Mouse (Mus musculus): ENCODE measurements around the gene Rad51b. TPM values are rescaled to one million over a fixed set of nuclear protein-coding genes. Genes with fewer than 3 reads are reported as not detected.

The Rad51b gene
- total and polyA plus RNA-seq, 3 experiments: 6.5 to 8.6 (median 8.5) TPM

- in situ Hi-C loops (cut with MboI; ENCODE audit: low pct_ligation_motif_present, low pct_unique_long_range_greater_than_20kb, low sequenced_read_pairs): no loop called here
- H3K79me2 ChIP-seq (replicated peaks; ENCODE audit: control insufficient read depth, extremely low read depth, insufficient read depth, poor library complexity, severe bottlenecking): no peaks in the 10 kb centered on the region
- TF ChIP-seq CHD1 (IDR thresholded peaks at IDR 0.05; ENCODE audit: low read depth, low read length) (no peak), SIN3A (IDR thresholded peaks at IDR 0.05; ENCODE audit: low read length) (no peak), PAX5 (IDR thresholded peaks at IDR 0.05; ENCODE audit: low read length) (no peak), RCOR1 (conservative IDR thresholded peaks at IDR 0.05; ENCODE audit: low read depth, low read length) (no peak), HCFC1 (IDR thresholded peaks at IDR 0.05; ENCODE audit: low read depth, low read length) (no peak), USF2 (conservative IDR thresholded peaks at IDR 0.05; ENCODE audit: low read depth, low read length) (no peak), POLR2A (IDR thresholded peaks at IDR 0.05; ENCODE audit: low read depth, low read length) (no peak), MAZ (IDR thresholded peaks at IDR 0.05; ENCODE audit: low read depth, low read length) (no peak), ZC3H11A (IDR thresholded peaks at IDR 0.05; ENCODE audit: low read depth, low read length) (no peak), EP300 (IDR thresholded peaks at IDR 0.05; ENCODE audit: low read length) (no peak), ELF1 (IDR thresholded peaks at IDR 0.05; ENCODE audit: low read depth, low read length) (no peak), CTCF (conservative IDR thresholded peaks at IDR 0.05 in 1 of 2, IDR thresholded peaks at IDR 0.05 in 1 of 2; ENCODE audit: low read depth in 2 of 2, low read length in 2 of 2) (no peak), SMC3 (IDR thresholded peaks at IDR 0.05; ENCODE audit: low read depth, low read length) (no peak), UBTF (IDR thresholded peaks at IDR 0.05; ENCODE audit: low read depth, low read length) (no peak), BHLHE40 (IDR thresholded peaks at IDR 0.05; ENCODE audit: low read depth, low read length) (no peak), IRF4 (IDR thresholded peaks at IDR 0.05; ENCODE audit: low read depth, low read length) (no peak), MXI1 (IDR thresholded peaks at IDR 0.05; ENCODE audit: low read depth, low read length) (no peak), ZKSCAN1 (IDR thresholded peaks at IDR 0.05; ENCODE audit: borderline replicate concordance, low read depth, low read length) (no peak), TCF12 (IDR thresholded peaks at IDR 0.05; ENCODE audit: low read depth, low read length) (no peak), GABPA (IDR thresholded peaks at IDR 0.05; ENCODE audit: insufficient replicate concordance, low read depth, low read length) (no peak)
- H3K27ac ChIP-seq (ENCODE audit: insufficient read depth, low read depth): no peak overlapping the region
- H3K4me3 ChIP-seq (replicated peaks in 1 of 3; ENCODE audit: low read depth in 2 of 3, low read length in 2 of 3, poor library complexity in 1 of 3): no peak overlapping the region
- H3K9me3 ChIP-seq (replicated peaks; ENCODE audit: low read length): peaks cover 3% of the 10 kb centered on the region
- no peak overlapping the region for H3K4me2 ChIP-seq (ENCODE audit: insufficient read depth, low read depth, poor library complexity, severe bottlenecking)
- no peak for DNase-seq (ENCODE audit: extremely low read depth)
- no peak overlapping the region for H3K9ac ChIP-seq (ENCODE audit: insufficient read depth, low read depth)
- H3K27me3 ChIP-seq (replicated peaks): no peaks in the 10 kb centered on the region
- dilution Hi-C loops (cut with MboI; ENCODE audit: extremely low pct_ligation_motif_present, extremely low pct_unique_long_range_greater_than_20kb, low sequenced_read_pairs): no loop called here
- peaks cover 0 to 13% of the 10 kb centered on the region in 2 experiments; a peak in 2 of 4 replicates for H3K4me1 ChIP-seq (ENCODE audit: control insufficient read depth in 1 of 2, insufficient read depth in 2 of 2)
- peaks cover 0 to 2% of the 10 kb centered on the region in 2 experiments for H3K36me3 ChIP-seq (replicated peaks in 1 of 2; ENCODE audit: control insufficient read depth in 1 of 2, insufficient read depth in 1 of 2, low read length in 1 of 2)
Measured at GRCm38 (mm10) chr12:79771741-79772140, 474.7 kb downstream of the Rad51b start.

- no peak overlapping the region for H3K4me3 ChIP-seq (replicated peaks in 1 of 3; ENCODE audit: low read depth in 2 of 3, low read length in 2 of 3, poor library complexity in 1 of 3)
- dilution Hi-C loops (cut with MboI; ENCODE audit: extremely low pct_ligation_motif_present, extremely low pct_unique_long_range_greater_than_20kb, low sequenced_read_pairs): no loop called here
- TF ChIP-seq KAT2A (IDR thresholded peaks at IDR 0.05; ENCODE audit: insufficient replicate concordance, low read length) (no peak), MAZ (IDR thresholded peaks at IDR 0.05; ENCODE audit: low read depth, low read length) (no peak), USF1 (IDR thresholded peaks at IDR 0.05; ENCODE audit: low read depth, low read length) (no peak), CTCF (conservative IDR thresholded peaks at IDR 0.05 in 1 of 2, IDR thresholded peaks at IDR 0.05 in 1 of 2; ENCODE audit: low read depth in 2 of 2, low read length in 2 of 2) (no peak), USF2 (conservative IDR thresholded peaks at IDR 0.05; ENCODE audit: low read depth, low read length) (no peak), ETS1 (conservative IDR thresholded peaks at IDR 0.05; ENCODE audit: low read depth, low read length) (no peak), MAFK (IDR thresholded peaks at IDR 0.05; ENCODE audit: insufficient replicate concordance, low read length) (no peak), NRF1 (IDR thresholded peaks at IDR 0.05; ENCODE audit: low read depth, low read length) (no peak), EP300 (IDR thresholded peaks at IDR 0.05; ENCODE audit: low read length) (no peak), TCF12 (IDR thresholded peaks at IDR 0.05; ENCODE audit: low read depth, low read length) (no peak), JUN (IDR thresholded peaks at IDR 0.05; ENCODE audit: insufficient read depth, low read depth, low read length) (no peak), TBP (conservative IDR thresholded peaks at IDR 0.05; ENCODE audit: low read depth, low read length) (no peak), RAD21 (IDR thresholded peaks at IDR 0.05; ENCODE audit: low read depth, low read length) (no peak), BHLHE40 (IDR thresholded peaks at IDR 0.05; ENCODE audit: low read depth, low read length) (no peak), NELFE (IDR thresholded peaks at IDR 0.05; ENCODE audit: low read depth, low read length) (no peak), UBTF (IDR thresholded peaks at IDR 0.05; ENCODE audit: low read depth, low read length) (no peak), ZKSCAN1 (IDR thresholded peaks at IDR 0.05; ENCODE audit: borderline replicate concordance, low read depth, low read length) (no peak)
- DNase-seq (ENCODE audit: extremely low read depth): no peak
- in situ Hi-C loops (cut with MboI; ENCODE audit: low pct_ligation_motif_present, low pct_unique_long_range_greater_than_20kb, low sequenced_read_pairs): no loop called here
- H3K27me3 ChIP-seq (replicated peaks): no peaks in the 10 kb centered on the region
- no peak overlapping the region for H3K27ac ChIP-seq (ENCODE audit: insufficient read depth, low read depth)
- H3K4me2 ChIP-seq (ENCODE audit: insufficient read depth, low read depth, poor library complexity, severe bottlenecking): no peak overlapping the region
- peaks cover 3% of the 10 kb centered on the region for H3K9me3 ChIP-seq (replicated peaks; ENCODE audit: low read length)
- peaks cover 0 to 2% of the 10 kb centered on the region in 2 experiments for H3K36me3 ChIP-seq (replicated peaks in 1 of 2; ENCODE audit: control insufficient read depth in 1 of 2, insufficient read depth in 1 of 2, low read length in 1 of 2)
- H3K79me2 ChIP-seq (replicated peaks; ENCODE audit: control insufficient read depth, extremely low read depth, insufficient read depth, poor library complexity, severe bottlenecking): no peaks in the 10 kb centered on the region
- H3K4me1 ChIP-seq (ENCODE audit: control insufficient read depth in 1 of 2, insufficient read depth in 2 of 2): peaks cover 0 to 14% of the 10 kb centered on the region in 2 experiments; a peak in 2 of 4 replicates
- no peak overlapping the region for H3K9ac ChIP-seq (ENCODE audit: insufficient read depth, low read depth)
Measured at GRCm38 (mm10) chr12:79773246-79773645, 476.2 kb downstream of the Rad51b start.
